7 mouse cellular contexts compared by ENCODE assay signal in genomic region chr7:99101767-99102593, GRCm38 (mm10). TPM values are rescaled to one million over a fixed set of nuclear protein-coding genes. Genes with fewer than 3 reads are reported as not detected.
DNase-seq lines count a peak whose midpoint lies in the region; ATAC-seq and TF ChIP-seq lines count a peak whose summit lies in the region.

No protein-coding gene starts in this region.

- no peak for TF ChIP-seq POLR2A in bone marrow, adult 2 months (IDR thresholded peaks at IDR 0.05; ENCODE audit: borderline replicate concordance, control insufficient read depth, low read depth, low read length)

- H3K36me3 ChIP-seq in kidney, embryonic 16.5 days (ENCODE audit: insufficient read depth, low read length): no peaks in the 10 kb centered on the region
- H3K36me3 ChIP-seq in neural tube, embryonic 12.5 days: peaks cover 5% of the 10 kb centered on the region; the same call in 1 of the 2 replicates
- no peaks in the 10 kb centered on the region for H3K36me3 ChIP-seq in forebrain, embryonic 16.5 days (ENCODE audit: control insufficient read depth, insufficient read depth)
- H3K36me3 ChIP-seq in forebrain, embryonic 11.5 days (ENCODE audit: control insufficient read depth, insufficient read depth, low read length): no peaks in the 10 kb centered on the region

- 27% methylated on average over 11 of the region's 11 CpGs for WGBS in bone marrow, adult 2 months
- WGBS in kidney, embryonic 16.5 days: 22% methylated on average over 11 of the region's 11 CpGs
- WGBS in neural tube, embryonic 12.5 days: 16% methylated on average over 11 of the region's 11 CpGs
- 28% methylated on average over 11 of the region's 11 CpGs for WGBS in forebrain, embryonic 16.5 days
- WGBS in forebrain, embryonic 11.5 days: 31% methylated on average over 11 of the region's 11 CpGs

- no peak overlapping the region; the same call in 1 of the 2 replicates for H3K9ac ChIP-seq in kidney, embryonic 16.5 days (replicated peaks; ENCODE audit: low read length)
- no peak overlapping the region for H3K9ac ChIP-seq in neural tube, embryonic 12.5 days
- H3K9ac ChIP-seq in forebrain, embryonic 16.5 days (replicated peaks; ENCODE audit: low read depth, low read length): no peak overlapping the region
- H3K9ac ChIP-seq in forebrain, embryonic 11.5 days (ENCODE audit: low read length): no peak overlapping the region

- no peaks in the 10 kb centered on the region for H3K27me3 ChIP-seq in kidney, embryonic 16.5 days (ENCODE audit: insufficient read depth, low read length)
- H3K27me3 ChIP-seq in neural tube, embryonic 12.5 days (replicated peaks): no peaks in the 10 kb centered on the region
- no peaks in the 10 kb centered on the region for H3K27me3 ChIP-seq in forebrain, embryonic 16.5 days (replicated peaks; ENCODE audit: control insufficient read depth, insufficient read depth, low read length)
- H3K27me3 ChIP-seq in forebrain, embryonic 11.5 days (ENCODE audit: control insufficient read depth, insufficient read depth, low read length): no peaks in the 10 kb centered on the region

- peak; percentile 69 for DNase-seq in embryo, embryonic 11 days
- no peak for DNase-seq in Muller cell, postnatal 12 days (ENCODE audit: inconsistent ontology term)
- DNase-seq in forebrain, embryonic 11.5 days (ENCODE audit: low spot score): no peak

- no peak for TF ChIP-seq CTCF in bone marrow, adult 2 months (IDR thresholded peaks at IDR 0.05; ENCODE audit: control insufficient read depth, insufficient read depth, low read length)

- no peak overlapping the region for H3K4me3 ChIP-seq in bone marrow, adult 2 months (replicated peaks; ENCODE audit: control insufficient read depth, low read depth, low read length)
- H3K4me3 ChIP-seq in kidney, embryonic 16.5 days (ENCODE audit: low read length): no peak overlapping the region
- no peak overlapping the region for H3K4me3 ChIP-seq in neural tube, embryonic 12.5 days
- H3K4me3 ChIP-seq in forebrain, embryonic 16.5 days (replicated peaks; ENCODE audit: low read length): no peak overlapping the region
- no peak overlapping the region for H3K4me3 ChIP-seq in forebrain, embryonic 11.5 days (ENCODE audit: low read depth, low read length)

- H3K27ac ChIP-seq in bone marrow, adult 2 months (ENCODE audit: control insufficient read depth, insufficient read depth, low read depth, low read length, poor library complexity): peak overlapping the region; percentile 78
- peak overlapping the region; percentile 54 for H3K27ac ChIP-seq in kidney, embryonic 16.5 days (ENCODE audit: low read length)
- H3K27ac ChIP-seq in neural tube, embryonic 12.5 days: no peak overlapping the region
- no peak overlapping the region for H3K27ac ChIP-seq in forebrain, embryonic 16.5 days (ENCODE audit: low read length)
- no peak overlapping the region for H3K27ac ChIP-seq in forebrain, embryonic 11.5 days (ENCODE audit: low read depth, low read length)

- ATAC-seq in kidney, embryonic 16.5 days (ENCODE audit: low FRiP score, low TSS enrichment): peak; percentile 30; the same call in 1 of the 2 replicates
- ATAC-seq in neural tube, embryonic 12.5 days (ENCODE audit: low FRiP score, low read depth): peak; percentile 61
- ATAC-seq in forebrain, embryonic 16.5 days: no peak
- no peak for ATAC-seq in forebrain, embryonic 11.5 days (replicated peaks; ENCODE audit: low FRiP score)

- H3K4me2 ChIP-seq in kidney, embryonic 16.5 days (replicated peaks; ENCODE audit: low read depth, low read length): no peak overlapping the region
- H3K4me2 ChIP-seq in neural tube, embryonic 12.5 days (replicated peaks): no peak overlapping the region
- H3K4me2 ChIP-seq in forebrain, embryonic 16.5 days (ENCODE audit: low read length): no peak overlapping the region
- no peak overlapping the region for H3K4me2 ChIP-seq in forebrain, embryonic 11.5 days (ENCODE audit: low read depth, low read length, severe bottlenecking)

- H3K4me1 ChIP-seq in bone marrow, adult 2 months (ENCODE audit: control insufficient read depth, insufficient read depth, low read length): peaks cover 1% of the 10 kb centered on the region; the same call in 1 of the 2 replicates
- H3K4me1 ChIP-seq in kidney, embryonic 16.5 days (ENCODE audit: insufficient read depth, low read length): peaks cover 39% of the 10 kb centered on the region
- peaks cover 31% of the 10 kb centered on the region for H3K4me1 ChIP-seq in neural tube, embryonic 12.5 days
- H3K4me1 ChIP-seq in forebrain, embryonic 16.5 days (replicated peaks; ENCODE audit: control insufficient read depth, insufficient read depth, low read length): no peaks in the 10 kb centered on the region; the same call in 1 of the 2 replicates
- H3K4me1 ChIP-seq in forebrain, embryonic 11.5 days (replicated peaks; ENCODE audit: control insufficient read depth, insufficient read depth, low read length): peaks cover 8% of the 10 kb centered on the region

- no peaks in the 10 kb centered on the region for H3K9me3 ChIP-seq in kidney, embryonic 16.5 days (ENCODE audit: low read length)
- H3K9me3 ChIP-seq in neural tube, embryonic 12.5 days: no peaks in the 10 kb centered on the region
- no peaks in the 10 kb centered on the region for H3K9me3 ChIP-seq in forebrain, embryonic 16.5 days (ENCODE audit: control insufficient read depth, low read length)
- H3K9me3 ChIP-seq in forebrain, embryonic 11.5 days (ENCODE audit: control insufficient read depth, low read length): no peaks in the 10 kb centered on the region

RNA-seq across cellular contexts. Expression of gene Uvrag, which starts 39.0 kb away (rescaled TPM):
- polyA plus RNA-seq in bone marrow, adult 2 months (2011; ENCODE audit: insufficient read depth, insufficient read length, low replicate concordance, missing spikeins): 10.5 and 38.2 TPM in 2 replicates
- 16.6 and 18.7 TPM in 2 replicates for polyA plus RNA-seq in kidney, embryonic 16.5 days (2015; fragmentation: Nextera tagmentation; extraction: Ambion mirVana)
- 15.0 and 18.3 TPM in 2 replicates for polyA plus RNA-seq in neural tube, embryonic 12.5 days (2016; fragmentation: Nextera tagmentation; extraction: Ambion mirVana)
- polyA plus RNA-seq in forebrain, embryonic 16.5 days (2015; fragmentation: Nextera tagmentation; extraction: Ambion mirVana): 18.3 and 19.4 TPM in 2 replicates
- 12.2 and 12.8 TPM in 2 replicates for polyA plus RNA-seq in forebrain, embryonic 11.5 days (2014; fragmentation: Nextera tagmentation; extraction: Ambion mirVana)

Comparison
In these comparisons a context has a peak if more than half of its experiments do, and no peak if none do; other contexts are left out.
1. H3K27ac ChIP-seq: peak in bone marrow, adult 2 months (single experiment) and kidney, embryonic 16.5 days (single experiment); none in neural tube, embryonic 12.5 days (single experiment), forebrain, embryonic 16.5 days (single experiment) and forebrain, embryonic 11.5 days (single experiment).
2. ATAC-seq: peak in kidney, embryonic 16.5 days (single experiment) and neural tube, embryonic 12.5 days (single experiment); none in forebrain, embryonic 16.5 days (single experiment) and forebrain, embryonic 11.5 days (single experiment).